Mouse (Mus musculus) lung, postnatal 0 days (tissue): ENCODE results near the gene Xrcc4.

Source experiments
- CTCF ChIP-seq: IDR thresholded peaks from 2 replicates; pipeline ENCODE4 v1.5.1; 2016; ENCODE audit warnings: antibody characterized with exemption, mild to moderate bottlenecking
- EP300 ChIP-seq: IDR thresholded peaks from 2 replicates; pipeline ENCODE4 v1.6.1; 2016; ENCODE audit warnings: antibody characterized with exemption, mild to moderate bottlenecking, control low read depth

GRCm38 (mm10) chr13:89906120-89906519 is 183.3 kb downstream of the Xrcc4 start:
- TF ChIP-seq CTCF (no peak), EP300 (no peak)
